Mouse (Mus musculus) v-Abl transformed pro-B cells (cell line): ENCODE data around the gene Esr2.
"Not testable (repeated sequence)": the region's sequence is repeated elsewhere in the genome, so short reads cannot be mapped to it uniquely, and the experiment has no call there.

ENCODE experiments used
- in situ Hi-C, 2 experiments: fragments of 400-800 bp; cut with MboI; formaldehyde crosslinking; loops; one replicate each; pipeline ENCODE4 v1.15.1; 2025; ENCODE audit not compliant: unreplicated experiment in 2 of 2

Esr2 gene

DNA sequence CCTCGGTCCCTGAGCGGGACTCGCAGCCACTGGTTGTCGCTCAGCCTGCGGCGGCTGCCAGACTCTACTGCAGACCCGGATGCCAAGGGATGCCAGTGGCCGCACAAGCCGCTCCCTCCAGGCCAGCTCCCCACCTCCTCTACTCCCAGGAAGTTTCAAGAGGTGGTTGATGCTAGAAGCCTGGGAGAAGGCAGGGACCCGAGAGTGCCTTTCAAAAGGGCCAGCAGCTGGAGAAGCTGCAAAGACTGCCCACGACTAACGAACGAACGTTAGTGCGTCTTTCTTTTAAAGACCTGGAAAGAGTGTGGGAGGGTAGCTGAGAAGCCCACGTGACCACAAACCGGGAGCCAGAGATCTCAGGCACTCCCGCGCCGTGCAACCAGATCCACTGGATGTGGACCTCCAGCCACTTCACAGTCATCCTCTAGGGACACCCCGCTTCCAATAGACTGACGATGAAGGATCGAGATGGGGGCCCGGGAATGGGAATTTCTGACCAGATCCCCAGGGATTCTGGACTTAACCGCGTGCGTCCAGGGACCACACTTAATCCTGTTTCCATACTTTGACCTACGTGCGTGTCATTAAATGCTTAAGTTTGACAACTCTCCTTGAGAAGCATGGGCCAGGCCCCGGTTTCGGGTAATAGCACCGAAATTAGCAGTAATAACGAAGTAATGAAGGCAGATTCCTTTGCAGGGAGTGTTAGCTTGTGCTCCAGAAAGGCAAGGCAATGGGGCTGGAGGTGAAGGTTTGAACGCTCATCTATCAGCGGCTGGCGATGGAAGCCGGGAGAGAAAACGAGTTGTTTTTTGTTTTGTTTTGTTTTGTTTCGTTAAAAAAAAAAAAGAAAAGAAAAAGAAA, at the start of gene Esr2:
TSS of gene Esr2 (minus strand) at position 260 of the 864 bp plus-strand sequence.
- in situ Hi-C loops, result loop anchor here (5.0 to 25.0 kb wide), 6 partner anchors 170 to 1865 kb away; partner anchors contain the start of gene Gm11042 (in 2 of the 2)

DNA sequence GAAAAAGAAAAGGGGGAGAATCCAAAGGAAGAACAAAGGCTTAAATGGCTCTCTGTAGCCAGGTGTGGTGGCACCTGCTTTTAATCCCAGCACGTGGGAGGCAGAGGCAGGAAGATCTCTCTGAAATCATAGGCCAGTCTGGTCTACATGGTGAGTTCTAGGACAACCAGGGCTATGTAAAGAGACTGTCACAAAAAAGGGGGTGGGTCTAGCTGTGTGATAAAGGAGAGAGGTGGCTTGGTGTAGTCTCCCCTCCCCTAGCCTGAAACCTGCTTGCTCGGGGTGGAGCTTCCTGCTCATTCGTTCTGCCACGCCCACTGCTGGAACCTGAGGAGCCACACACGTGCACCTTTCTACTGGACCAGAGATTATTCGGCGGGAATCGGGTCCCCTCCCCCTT, 45.0 kb upstream of the Esr2 start:
- in situ Hi-C loops, result not testable (repeated sequence)

DNA sequence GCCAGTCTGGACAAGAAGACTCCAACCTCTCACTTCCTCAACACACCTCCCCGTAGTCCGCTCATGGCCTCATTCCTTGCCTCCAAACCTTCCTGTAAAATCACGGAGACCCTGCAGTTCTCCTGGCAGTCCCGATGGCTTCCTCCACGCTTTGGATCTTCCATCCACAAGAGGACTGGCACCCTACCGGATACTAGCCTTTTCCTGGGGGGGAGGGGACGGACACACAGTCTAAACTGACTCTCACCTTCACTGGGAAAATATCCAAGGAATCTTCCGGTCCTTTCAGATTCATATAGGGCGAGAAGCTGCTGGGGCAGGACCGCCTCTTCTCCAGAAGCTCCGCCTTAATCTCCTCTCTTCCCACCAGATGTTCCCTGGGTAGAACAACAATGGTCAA, 39.7 kb upstream of the Esr2 start:
- in situ Hi-C loops, result no loop called here

DNA sequence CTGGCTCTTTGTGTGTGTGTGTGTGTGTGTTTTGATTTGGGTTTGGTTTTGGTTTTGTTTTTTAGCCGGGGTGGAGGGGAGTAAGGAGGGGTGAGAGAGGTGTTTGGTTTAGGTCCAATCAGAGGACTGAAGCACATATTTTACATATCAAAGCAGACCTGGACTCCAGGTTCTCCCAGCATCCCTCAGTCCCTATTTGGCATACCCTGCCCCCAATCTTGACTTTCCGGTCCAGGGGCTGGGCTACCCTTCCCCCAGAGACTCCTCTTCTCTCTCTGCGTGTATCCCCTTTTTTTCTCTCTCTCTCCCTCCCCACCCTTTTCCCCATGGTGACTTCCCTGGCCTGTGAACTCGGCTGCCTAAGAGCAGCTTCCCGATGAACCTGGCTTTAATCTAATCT, 38.1 kb upstream of the Esr2 start:
- in situ Hi-C loops, result no loop called here

DNA sequence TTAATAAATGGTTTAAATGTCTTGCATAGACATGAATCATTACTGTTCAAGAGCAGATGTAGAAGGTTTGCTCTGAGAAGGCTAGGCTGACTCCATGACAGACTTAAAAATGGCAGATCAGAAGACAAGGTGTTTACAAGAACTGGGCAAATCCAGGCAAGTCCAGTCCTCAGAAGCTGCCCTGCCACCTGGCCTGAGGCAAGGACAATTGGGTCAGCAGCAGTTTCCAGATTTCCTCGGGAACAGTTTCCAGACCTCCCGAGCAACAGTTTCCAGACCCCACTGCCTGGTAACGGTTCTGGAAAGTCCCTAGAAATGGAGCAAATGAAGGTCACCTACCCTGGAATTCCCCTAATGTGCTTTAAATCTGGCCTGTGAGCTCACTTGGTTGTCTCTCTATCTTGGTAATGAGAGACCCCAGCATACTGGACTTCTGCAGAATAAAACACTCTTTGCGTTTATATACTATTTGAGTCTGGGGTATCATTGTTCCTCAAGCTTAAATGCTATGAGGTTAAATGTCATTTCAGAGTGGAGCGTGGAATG, 32.4 kb upstream of the Esr2 start:
- in situ Hi-C loops, result no loop called here

DNA sequence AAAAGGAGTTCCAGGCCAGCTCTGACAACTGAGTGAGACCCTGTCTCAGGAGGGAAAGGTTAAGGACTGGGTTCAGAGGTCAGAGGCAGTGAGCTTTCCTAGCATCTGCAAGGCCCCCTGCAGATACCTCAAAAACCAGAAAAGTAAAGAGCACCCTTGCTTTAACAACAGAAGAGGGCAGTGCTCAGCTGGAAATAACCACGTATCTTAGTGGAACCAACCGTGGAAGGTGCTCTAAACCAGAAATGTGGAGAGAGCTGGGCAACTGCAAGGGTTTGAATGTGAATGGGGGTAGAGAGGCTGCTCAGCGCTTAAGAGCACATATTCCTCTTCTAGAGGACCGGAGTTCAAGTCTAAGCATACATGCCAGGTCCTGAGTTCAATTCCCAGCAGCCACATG, 23.3 kb upstream of the Esr2 start:
- in situ Hi-C loops, result no loop called here

DNA sequence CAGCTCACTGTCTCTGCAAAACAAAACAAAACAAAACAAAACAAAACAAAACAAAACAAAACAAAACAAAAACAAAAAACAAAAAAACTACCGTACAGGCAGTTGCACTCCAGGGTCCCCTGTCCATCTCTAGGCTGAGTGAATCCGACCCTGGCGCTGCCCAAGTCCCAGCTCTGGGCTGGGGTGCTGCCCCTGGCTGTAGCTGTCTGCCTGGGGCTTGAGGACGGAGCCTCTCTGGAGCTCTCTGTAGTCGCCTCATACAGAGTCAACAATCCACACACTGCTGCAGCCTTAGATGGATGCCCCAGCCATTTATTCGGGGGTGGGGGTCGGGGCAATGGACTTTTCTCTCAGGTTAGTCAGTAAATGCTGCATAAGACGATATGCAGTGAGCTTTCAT, 20.0 kb upstream of the Esr2 start:
- in situ Hi-C loops, result loop anchor here (5.0 to 25.0 kb wide), 6 partner anchors 145 to 1885 kb away; partner anchors contain the start of gene Gm11042 (in 1 of the 2)

DNA sequence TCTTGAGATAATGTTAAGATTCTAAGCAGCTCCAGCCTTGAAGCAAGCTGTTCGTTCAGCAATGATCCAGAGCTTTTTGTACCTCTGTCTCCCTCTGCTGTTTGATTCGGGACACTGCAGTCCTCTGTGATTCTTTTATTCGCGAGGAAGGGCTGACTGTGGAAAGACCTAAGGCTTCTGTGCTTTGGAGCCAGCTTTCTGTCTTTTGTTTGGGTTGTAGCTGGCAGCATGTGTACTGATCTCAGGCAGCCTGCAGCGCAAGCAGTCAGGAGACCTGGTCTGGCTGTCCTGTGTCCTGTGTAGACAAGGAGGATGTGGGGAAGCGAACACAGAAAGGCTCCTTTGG, 19.6 kb upstream of the Esr2 start:
- in situ Hi-C loops, result loop anchor here (5.0 to 25.0 kb wide), 6 partner anchors 146 to 1884 kb away; partner anchors contain the start of gene Gm11042 (in 1 of the 2)

DNA sequence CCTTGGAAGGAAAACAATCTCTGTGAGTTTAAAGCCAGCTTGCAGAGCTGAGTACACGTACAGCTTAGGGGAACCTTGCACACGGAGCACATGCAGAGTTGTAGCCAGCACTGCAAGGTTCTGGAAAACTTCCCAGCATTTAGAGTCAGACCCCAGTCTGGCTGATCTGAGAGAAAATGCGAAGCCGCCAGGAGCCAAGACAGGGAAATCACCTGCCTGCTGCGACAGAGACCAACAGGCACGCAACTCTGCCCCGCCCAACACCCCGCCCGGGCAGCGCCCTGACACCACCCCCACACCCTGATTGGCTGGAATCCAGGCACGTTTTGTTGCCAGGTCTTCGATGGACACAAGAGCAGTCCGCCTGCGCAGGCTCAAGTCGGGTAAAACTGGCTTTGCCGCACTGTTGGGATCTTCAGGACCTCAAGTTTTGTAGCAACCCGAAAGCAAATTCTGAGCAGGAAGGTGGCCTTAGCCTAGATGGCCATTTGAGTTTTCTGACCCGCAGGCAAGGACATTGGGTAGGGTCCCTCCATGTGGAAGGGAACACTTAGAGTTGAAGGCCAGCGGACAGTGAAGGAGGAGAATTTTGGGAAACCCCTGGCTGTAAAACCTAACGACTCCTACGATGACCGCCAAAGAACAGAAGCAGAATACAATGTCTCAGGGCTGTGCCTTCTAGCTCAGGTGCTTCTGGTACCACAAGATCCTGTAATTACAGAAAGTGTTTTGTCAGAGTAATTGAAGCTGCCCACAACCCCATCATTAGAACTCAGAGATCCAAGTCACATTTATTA, 19.1 kb upstream of the Esr2 start:
- in situ Hi-C loops, result loop anchor here (5.0 to 25.0 kb wide), 6 partner anchors 146 to 1884 kb away; partner anchors contain the start of gene Gm11042 (in 1 of the 2)

DNA sequence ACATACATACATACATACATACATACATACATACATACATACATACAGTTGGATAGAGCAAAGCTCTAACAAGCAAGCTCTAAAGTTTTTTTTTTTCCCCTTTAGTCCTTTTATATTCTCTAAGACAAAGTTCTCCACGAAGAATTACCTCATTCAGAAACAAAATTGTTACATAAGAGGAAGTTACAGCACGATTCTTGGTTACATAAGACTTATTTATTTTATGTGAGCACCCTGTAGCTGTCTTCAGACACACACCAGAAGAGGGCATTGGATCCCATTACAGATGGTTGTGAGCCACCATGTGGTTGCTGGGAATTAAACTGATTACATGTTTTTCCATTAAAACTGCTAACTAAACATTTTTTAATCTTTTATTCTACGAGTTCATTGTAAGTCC, 17.5 kb upstream of the Esr2 start:
- in situ Hi-C loops, result loop anchor here (5.0 to 25.0 kb wide), 5 partner anchors 402 to 1882 kb away; partner anchors contain the start of gene Gm11042 (in 1 of the 2)

DNA sequence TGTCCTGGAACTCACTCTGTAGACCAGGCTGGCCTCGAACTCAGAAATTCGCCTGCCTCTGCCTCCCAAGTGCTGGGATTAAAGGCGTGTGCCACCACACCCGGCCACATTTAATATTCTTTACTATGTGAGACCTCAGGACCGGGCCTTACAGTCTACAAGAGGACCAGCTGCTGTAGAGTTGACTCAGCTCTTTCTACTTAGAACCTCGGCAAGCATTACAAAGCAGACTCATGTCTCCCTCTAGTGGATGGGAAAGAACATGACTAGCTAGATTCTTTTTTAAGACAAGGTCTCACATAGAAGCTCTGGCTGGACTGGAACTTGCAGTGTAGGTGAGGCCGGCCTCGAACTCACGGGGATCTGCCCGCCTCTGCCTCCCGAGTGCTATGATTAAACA, 13.9 kb upstream of the Esr2 start:
- in situ Hi-C loops, result loop anchor here (5.0 to 25.0 kb wide), 5 partner anchors 399 to 1879 kb away; partner anchors contain the start of gene Gm11042 (in 1 of the 2)

DNA sequence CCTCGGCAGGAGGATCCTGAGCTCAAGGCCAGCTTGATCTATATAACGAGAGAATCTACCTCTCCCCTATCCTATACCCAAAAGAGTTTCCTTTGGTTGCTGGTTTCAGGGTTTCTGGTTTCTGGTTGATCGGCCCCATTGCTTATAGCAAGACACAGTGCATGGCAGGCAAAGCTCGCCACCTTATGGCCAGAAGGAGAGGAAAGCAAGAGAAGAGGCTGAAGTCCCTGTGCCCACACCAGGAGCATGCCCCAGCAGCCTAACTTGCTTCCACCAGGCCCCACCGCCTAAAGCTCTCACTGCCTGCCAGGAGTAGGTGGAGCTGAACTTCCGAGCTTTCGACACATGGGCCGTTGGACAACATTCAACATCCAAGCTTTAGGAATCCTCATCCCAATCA, 10.8 kb upstream of the Esr2 start:
- in situ Hi-C loops, result loop anchor here (25.0 kb wide), 4 partner anchors 551 to 1876 kb away; partner anchors contain the start of gene Gm11042 (in 1 of the 2)

DNA sequence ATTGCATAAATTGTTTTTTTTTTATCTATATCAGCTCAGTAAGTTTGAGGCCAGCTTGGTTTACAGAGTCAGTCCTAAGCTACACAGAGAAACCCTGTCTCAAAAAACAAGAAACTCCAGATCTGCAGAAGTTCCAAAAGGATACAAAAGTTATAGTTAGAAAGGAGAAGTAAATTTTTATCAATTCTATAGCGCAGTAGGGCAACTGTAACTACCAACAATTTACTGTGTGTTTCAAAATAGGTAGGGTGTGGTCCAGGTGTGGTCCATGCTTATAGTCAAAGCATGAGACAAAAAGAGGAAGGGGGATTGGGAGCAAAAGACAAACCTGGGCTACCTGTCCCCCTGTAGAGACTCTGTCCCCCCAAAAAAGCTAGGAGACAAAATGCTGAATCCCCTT, 9.4 kb upstream of the Esr2 start:
- in situ Hi-C loops, result loop anchor here (25.0 kb wide), 4 partner anchors 549 to 1874 kb away; partner anchors contain the start of gene Gm11042 (in 1 of the 2)

DNA sequence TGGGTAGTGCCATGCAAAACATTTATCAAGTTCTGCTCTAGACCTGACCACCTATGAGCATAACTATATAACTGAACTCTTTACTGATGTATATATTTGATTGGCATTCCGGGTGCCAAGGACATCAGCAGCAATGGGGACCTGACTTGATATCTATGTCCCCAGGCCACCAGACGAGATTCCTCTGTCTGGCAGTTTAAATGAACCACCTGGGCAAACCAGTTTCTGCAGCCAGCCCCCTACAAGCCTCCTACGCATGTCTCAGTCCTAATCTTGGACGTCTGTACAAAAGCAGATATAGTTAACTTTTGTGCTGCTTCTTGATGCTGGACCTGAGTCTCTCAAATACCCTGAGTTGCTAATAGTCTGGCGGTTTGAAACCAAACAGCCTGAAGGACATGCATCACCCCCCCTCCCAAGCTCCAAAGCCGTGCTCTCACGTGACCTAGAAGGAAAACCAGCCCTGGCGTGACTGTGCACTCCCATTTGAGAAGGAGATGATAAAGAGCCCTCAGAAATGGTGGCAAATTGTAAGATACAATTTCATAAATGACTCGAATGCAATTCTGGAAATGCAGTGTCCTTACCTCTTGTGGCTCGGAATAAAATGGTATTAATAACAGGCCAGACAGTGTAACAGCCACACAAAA, 8.2 kb upstream of the Esr2 start:
- in situ Hi-C loops, result loop anchor here (25.0 kb wide), 4 partner anchors 548 to 1873 kb away; partner anchors contain the start of gene Gm11042 (in 1 of the 2)

DNA sequence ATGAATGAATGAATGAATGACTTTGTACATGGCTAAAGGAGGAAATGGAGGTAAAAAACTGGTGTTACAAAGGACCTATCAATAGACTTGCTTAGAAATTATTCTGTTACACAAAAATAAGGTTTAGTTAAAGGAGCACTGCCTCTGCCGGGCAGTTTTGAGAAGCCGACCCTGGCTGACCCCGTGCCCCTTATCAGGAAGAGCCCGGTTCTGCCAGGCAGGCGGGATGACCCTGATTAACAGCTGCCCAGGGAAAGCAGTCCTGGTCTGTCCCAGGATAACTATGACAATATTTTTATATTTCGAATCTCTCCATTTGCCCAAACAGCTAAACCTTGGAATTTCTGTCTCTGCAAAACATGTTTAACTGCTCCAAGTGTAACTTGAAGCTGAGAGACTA, 7.2 kb upstream of the Esr2 start:
- in situ Hi-C loops, result loop anchor here (25.0 kb wide), 4 partner anchors 547 to 1872 kb away; partner anchors contain the start of gene Gm11042 (in 1 of the 2)

DNA sequence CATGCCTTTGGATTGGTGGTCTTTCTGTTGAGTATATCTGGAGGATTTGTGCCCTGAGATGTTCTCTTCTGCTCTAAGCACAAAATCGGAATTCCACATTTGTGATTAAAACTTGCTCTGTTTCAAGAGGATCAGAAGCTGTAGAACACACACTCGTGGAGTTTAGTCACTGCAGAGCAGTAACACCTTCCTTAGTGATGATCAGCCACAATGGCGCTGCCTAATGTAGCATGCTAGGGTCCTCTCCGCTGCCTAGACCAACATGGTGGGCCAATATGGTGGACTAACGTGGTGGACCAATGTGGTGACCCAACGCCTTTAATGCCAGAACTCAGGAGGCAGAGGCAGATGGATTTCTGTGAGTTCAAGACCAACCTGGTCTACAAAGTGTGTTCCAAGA, 5.8 kb upstream of the Esr2 start:
- in situ Hi-C loops, result loop anchor here (25.0 kb wide), 4 partner anchors 546 to 1871 kb away; partner anchors contain the start of gene Gm11042 (in 1 of the 2)

DNA sequence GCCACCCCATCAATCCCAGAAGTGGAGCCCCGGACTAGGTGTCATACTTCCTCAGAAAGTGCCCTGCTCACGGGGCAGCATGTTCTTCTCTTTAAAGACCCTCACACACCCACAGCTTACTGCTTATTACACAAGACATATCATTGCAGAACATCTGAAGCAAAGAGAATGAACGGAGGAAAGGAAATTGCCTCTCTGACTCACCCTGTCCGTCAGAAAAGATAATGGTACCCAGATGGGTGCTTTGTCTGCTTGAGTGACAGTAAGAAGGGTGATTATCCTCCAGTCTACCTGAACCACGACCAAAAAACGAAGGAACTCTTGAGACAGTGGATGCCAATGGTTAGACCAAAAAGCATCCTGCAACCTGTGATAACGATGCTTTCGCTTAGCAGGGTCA, 4.4 kb upstream of the Esr2 start:
- in situ Hi-C loops, result loop anchor here (25.0 kb wide), 4 partner anchors 544 to 1869 kb away; partner anchors contain the start of gene Gm11042 (in 1 of the 2)

DNA sequence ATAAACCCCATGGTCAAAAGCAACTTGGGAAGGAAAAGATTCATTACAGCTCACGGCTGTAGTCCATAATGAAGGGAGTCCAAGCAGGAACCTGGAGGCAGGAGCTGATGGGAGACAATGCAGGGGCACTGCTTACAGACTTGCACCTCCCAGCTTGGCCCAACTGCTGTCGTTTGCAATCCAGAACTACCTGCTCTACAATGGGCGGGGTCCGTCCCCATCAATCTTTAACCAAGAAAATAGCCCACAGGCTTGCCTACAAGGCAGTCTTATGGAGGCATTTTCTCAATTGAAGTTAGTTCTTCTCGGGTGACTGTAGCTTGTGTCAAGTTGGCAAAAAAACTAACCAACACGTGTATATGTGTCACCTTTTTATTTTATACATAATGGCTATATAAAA, 3.4 kb upstream of the Esr2 start:
- in situ Hi-C loops, result loop anchor here (25.0 kb wide), 4 partner anchors 543 to 1868 kb away; partner anchors contain the start of gene Gm11042 (in 1 of the 2)

DNA sequence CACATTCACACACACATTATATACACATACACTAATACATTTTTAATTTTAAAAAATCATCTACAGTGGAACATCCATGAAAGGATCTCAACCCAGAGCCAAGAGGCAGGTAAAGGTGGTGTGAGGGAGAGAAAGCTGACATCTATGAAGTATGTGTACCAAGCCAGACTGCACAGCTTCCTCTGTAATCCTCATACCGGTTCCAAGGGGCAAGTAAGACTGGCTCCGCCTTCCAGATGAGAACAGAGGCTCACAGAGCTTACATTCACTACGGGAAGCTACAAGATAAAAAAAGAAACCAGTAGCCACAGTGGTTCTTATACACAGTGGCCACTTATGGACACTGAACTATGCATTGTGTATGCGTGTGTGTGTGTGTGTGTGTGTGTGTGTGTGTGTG, 2.5 kb upstream of the Esr2 start:
- in situ Hi-C loops, result loop anchor here (5.0 to 25.0 kb wide), 6 partner anchors 172 to 1867 kb away; partner anchors contain the start of gene Gm11042 (in 2 of the 2)
